Mouse (Mus musculus): ENCODE data around the gene Yipf3.

DNA sequence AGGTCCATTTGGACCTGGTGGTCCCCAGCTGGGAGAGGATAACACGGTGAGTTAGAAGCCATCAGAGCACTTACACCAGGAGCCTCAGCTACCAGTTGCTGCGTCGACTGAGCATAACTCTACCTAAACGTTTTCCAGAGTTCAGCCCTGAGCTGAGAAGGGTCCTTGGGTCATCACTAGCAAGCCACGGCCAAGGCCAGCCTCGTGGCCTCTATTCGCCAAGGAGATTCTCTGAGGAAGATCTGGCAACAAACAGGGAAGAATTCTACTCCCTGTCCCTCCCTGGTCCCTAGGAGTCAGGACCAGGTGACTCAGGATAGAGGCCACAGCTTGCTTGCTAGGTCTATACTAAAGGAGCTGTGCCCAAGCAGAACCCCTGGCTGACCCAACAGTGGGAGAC, 19.6 kb downstream of the Yipf3 start:
- no peak for TF ChIP-seq POLR2A (IDR thresholded peaks at IDR 0.05; ENCODE audit: low read depth, low read length)
- no peak for TF ChIP-seq IRF4 (IDR thresholded peaks at IDR 0.05; ENCODE audit: low read depth, low read length)
- no peak for TF ChIP-seq USF1 (IDR thresholded peaks at IDR 0.05; ENCODE audit: low read depth, low read length)
- no peak for TF ChIP-seq ZC3H11A (IDR thresholded peaks at IDR 0.05; ENCODE audit: low read depth, low read length)
